Mouse (Mus musculus) adrenal gland, postnatal 14 days (tissue): ENCODE data around the gene Tmem39a. TPM values are rescaled to one million over a fixed set of nuclear protein-coding genes. Genes with fewer than 3 reads are reported as not detected.

Source experiments
- DNase-seq: peaks from one replicate; pipeline ENCODE4 v3.0.0; 2021; ENCODE audit warnings: mixed read lengths
- total RNA-seq: library from RNA; stranded (reverse); gene quantifications from 2 replicates; pipeline ENCODE4 v1.2.3, GENCODE M21; 2021

Tmem39a gene
- total RNA-seq, 1 experiment from 2014 or later = 55.7 TPM

- no peak for DNase-seq
Observed at GRCm38 (mm10) chr16:38635833-38636390, 77.4 kb downstream of the Tmem39a start.

DNA sequence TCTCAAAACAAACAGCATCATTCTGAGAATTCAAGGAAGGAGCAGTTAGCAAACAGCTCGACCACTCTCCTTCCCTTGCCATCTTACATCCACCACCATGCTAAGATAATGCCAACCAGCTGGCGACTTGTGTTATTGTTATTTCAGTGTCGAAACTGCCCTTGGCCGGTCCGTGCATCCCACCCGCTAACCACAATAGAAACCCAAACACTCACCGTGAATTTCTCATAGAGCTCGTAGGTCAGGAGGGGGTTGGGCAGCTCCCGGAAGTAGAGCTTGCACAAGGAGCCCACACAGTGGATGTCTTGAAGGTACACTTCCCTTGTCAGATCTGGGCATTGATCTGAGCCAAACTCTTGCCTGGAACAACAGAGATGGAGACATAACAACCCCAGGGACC lies 78.2 kb downstream of the Tmem39a start:
- peak; percentile 12 for DNase-seq

GRCm38 (mm10) chr16:38637085-38637484 lies 78.6 kb downstream of the Tmem39a start:
- no peak for DNase-seq

Other genes with a start within 250 kb of the Tmem39a start
- gene Maats1, start 216.6 kb upstream of the Tmem39a start, total RNA-seq = 0.48 and 0.53 TPM in 2 replicates
- 474 and 521 TPM in 2 replicates for gene Cox17, start 211.7 kb upstream of the Tmem39a start, total RNA-seq
- not detected in 2 replicates for gene Gm21987, start 211.7 kb upstream of the Tmem39a start, total RNA-seq
- 4.7 and 4.9 TPM in 2 replicates for gene Popdc2, start 196.5 kb upstream of the Tmem39a start, total RNA-seq
- gene Pla1a, start 125.6 kb upstream of the Tmem39a start, total RNA-seq = 21.4 and 27.2 TPM in 2 replicates
- gene Adprh, start 106.0 kb upstream of the Tmem39a start, total RNA-seq = 41.2 and 42.2 TPM in 2 replicates
- gene Cd80, start 103.1 kb upstream of the Tmem39a start, total RNA-seq = 0.56 and 2.0 TPM in 2 replicates
- gene Timmdc1, start 36.0 kb upstream of the Tmem39a start, total RNA-seq = 46.2 and 46.5 TPM in 2 replicates
- 22.5 and 25.4 TPM in 2 replicates for gene Poglut1, start 8.4 kb upstream of the Tmem39a start, total RNA-seq
- gene Arhgap31, start 154.6 kb downstream of the Tmem39a start, total RNA-seq = 34.8 and 37.5 TPM in 2 replicates
- gene B4galt4, start 183.6 kb downstream of the Tmem39a start, total RNA-seq = 12.9 and 15.2 TPM in 2 replicates
- 3.3 and 3.7 TPM in 2 replicates for gene Upk1b, start 241.6 kb downstream of the Tmem39a start, total RNA-seq